Mouse (Mus musculus) testis, adult 2 months (tissue): ENCODE measurements around the gene Epb41l3.

Experiments used
- CTCF ChIP-seq: fragments of 200-500 bp; IDR thresholded peaks from 2 replicates; pipeline ENCODE4 v1.5.1; 2012; ENCODE audit warnings: low read depth, mild to moderate bottlenecking, inconsistent platforms, low read length, moderate library complexity; ENCODE audit not compliant: control insufficient read depth, insufficient read depth, insufficient replicate concordance
- POLR2A ChIP-seq: fragments of 200-500 bp; IDR thresholded peaks from 2 replicates; pipeline ENCODE4 v1.6.1; 2012; ENCODE audit warnings: low read depth, mild to moderate bottlenecking, inconsistent platforms, low read length, moderate library complexity; ENCODE audit not compliant: control insufficient read depth

- no peak for TF ChIP-seq CTCF
- no peak for TF ChIP-seq POLR2A
Observed at GRCm38 (mm10) chr17:69127981-69128380, 52.5 kb downstream of the Epb41l3 start.
